Mouse (Mus musculus) urinary bladder, postnatal 14 days (tissue): ENCODE results near the gene Ntrk2.

Experiments
- DNase-seq: peaks from one replicate; pipeline ENCODE4 v3.0.0; 2021; ENCODE audit warnings: low spot score

The Ntrk2 gene

GRCm38 (mm10) chr13:59115551-59115950, 309.2 kb downstream of the Ntrk2 start:
- no peak for DNase-seq

- DNase-seq, result no peak
Measured at GRCm38 (mm10) chr13:59117233-59117632, 310.9 kb downstream of the Ntrk2 start.

- DNase-seq, result no peak
Measured at GRCm38 (mm10) chr13:59119596-59120394, 313.4 kb downstream of the Ntrk2 start.

- no peak for DNase-seq
Measured at GRCm38 (mm10) chr13:59143141-59143744, 336.9 kb downstream of the Ntrk2 start.

GRCm38 (mm10) chr13:59144321-59144856, 338.0 kb downstream of the Ntrk2 start:
- DNase-seq, result no peak

GRCm38 (mm10) chr13:59145677-59146555, 339.5 kb downstream of the Ntrk2 start:
- DNase-seq, result no peak

GRCm38 (mm10) chr13:59146616-59147015, 340.2 kb downstream of the Ntrk2 start:
- DNase-seq, result no peak

GRCm38 (mm10) chr13:59147976-59148375, 341.6 kb downstream of the Ntrk2 start:
- DNase-seq, result no peak

- no peak for DNase-seq
Measured at GRCm38 (mm10) chr13:59148793-59149192, 342.4 kb downstream of the Ntrk2 start.

- no peak for DNase-seq
Measured at GRCm38 (mm10) chr13:59164015-59164414, 357.6 kb downstream of the Ntrk2 start.

GRCm38 (mm10) chr13:59173840-59174239, 367.5 kb downstream of the Ntrk2 start:
- no peak for DNase-seq

GRCm38 (mm10) chr13:59176021-59176420, 369.7 kb downstream of the Ntrk2 start:
- no peak for DNase-seq

- DNase-seq, result no peak
Measured at GRCm38 (mm10) chr13:59176485-59176884, 370.1 kb downstream of the Ntrk2 start.

GRCm38 (mm10) chr13:59177003-59177402, 370.6 kb downstream of the Ntrk2 start:
- no peak for DNase-seq

GRCm38 (mm10) chr13:59179986-59180385, 373.6 kb downstream of the Ntrk2 start:
- DNase-seq, result no peak

GRCm38 (mm10) chr13:59180781-59181180, 374.4 kb downstream of the Ntrk2 start:
- no peak for DNase-seq

- DNase-seq, result no peak
Measured at GRCm38 (mm10) chr13:59181188-59181947, 375.0 kb downstream of the Ntrk2 start.

GRCm38 (mm10) chr13:59182630-59183029, 376.3 kb downstream of the Ntrk2 start:
- DNase-seq, result no peak
